Mouse (Mus musculus) liver, adult 2 months (tissue): ENCODE measurements around the gene Nfya.

Experiments
- CTCF ChIP-seq: fragments of 200-500 bp; IDR thresholded peaks from 2 replicates; pipeline ENCODE4 v1.5.1; 2011; ENCODE audit warnings: low read depth, low read length, control low read depth
- POLR2A ChIP-seq: fragments of 200-500 bp; IDR thresholded peaks from 2 replicates; pipeline ENCODE4 v1.6.1; 2011; ENCODE audit warnings: low read length, control low read depth; ENCODE audit not compliant: insufficient read depth; ENCODE audit errors: extremely low read depth

GRCm38 (mm10) chr17:48419571-48419970 lies 9.9 kb upstream of the Nfya start:
- TF ChIP-seq CTCF: no peak
- TF ChIP-seq POLR2A: no peak
